Mouse (Mus musculus): ENCODE measurements at regions not wholly inside any gene's neighbourhood (a gene's known extent, or its start where the extent isn't known, plus 50 kb on each side); places are given as distances from the start of the nearest gene placed in this dataset.

DNA sequence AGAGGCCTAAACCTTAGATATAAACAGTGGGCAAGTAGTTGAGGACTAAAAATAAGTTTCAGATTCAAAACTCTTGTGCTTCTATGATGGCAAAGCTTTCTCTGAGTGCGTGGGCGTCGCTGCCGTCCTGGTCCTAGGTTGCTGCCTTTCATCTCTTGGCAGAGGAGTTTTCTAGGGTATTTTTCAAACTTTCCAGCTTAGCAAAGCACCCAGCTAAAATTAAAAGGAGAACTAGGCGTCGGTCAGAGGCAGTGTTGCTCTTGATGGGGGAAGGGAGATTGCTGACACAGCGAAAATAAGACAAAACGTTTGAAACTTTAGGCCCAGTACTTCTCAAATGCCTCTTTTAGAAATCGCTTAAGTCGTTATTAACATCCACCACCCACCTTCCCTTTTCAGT, 80.1 kb upstream of the Zeb2 start:
- H3K9ac ChIP-seq (ENCODE audit: insufficient read depth, low read depth, low read length, poor library complexity, severe bottlenecking) = no peak overlapping the region
- in situ Hi-C loops (cut with MboI; ENCODE audit: low sequenced_read_pairs in 2 of 2, unreplicated experiment in 2 of 2) = no loop called here
- no peaks in the 10 kb centered on the region for H3K36me3 ChIP-seq (ENCODE audit: control insufficient read depth, insufficient read depth, low read length, poor library complexity, severe bottlenecking)
- DNase-seq (ENCODE audit: low read depth, low spot score) = no peak
- no peaks in the 10 kb centered on the region for H3K4me1 ChIP-seq (ENCODE audit: control insufficient read depth in 2 of 2, insufficient read depth in 2 of 2, low read length in 2 of 2, poor library complexity in 1 of 2)
- no peaks in the 10 kb centered on the region for H3K9me3 ChIP-seq (ENCODE audit: control insufficient read depth, insufficient read depth, low read depth, low read length)
- no peak overlapping the region for H3K27ac ChIP-seq (ENCODE audit: insufficient read depth, low read depth, low read length, poor library complexity, severe bottlenecking)
- H3K4me3 ChIP-seq (ENCODE audit: insufficient read depth in 1 of 2, low read depth in 1 of 2, low read length in 2 of 2, poor library complexity in 1 of 2, severe bottlenecking in 1 of 2) = no peak overlapping the region
- TF ChIP-seq MAFK (IDR thresholded peaks at IDR 0.05; ENCODE audit: insufficient read depth, low read depth, low read length) (peak; percentile 94), ZNF384 (IDR thresholded peaks at IDR 0.05; ENCODE audit: low read depth, low read length) (no peak), ZC3H11A (IDR thresholded peaks at IDR 0.05; ENCODE audit: borderline replicate concordance, low read depth, low read length) (no peak), CHD2 (IDR thresholded peaks at IDR 0.05; ENCODE audit: low read depth, low read length) (no peak), HCFC1 (IDR thresholded peaks at IDR 0.05; ENCODE audit: borderline replicate concordance, insufficient read depth, low read length) (no peak)

DNA sequence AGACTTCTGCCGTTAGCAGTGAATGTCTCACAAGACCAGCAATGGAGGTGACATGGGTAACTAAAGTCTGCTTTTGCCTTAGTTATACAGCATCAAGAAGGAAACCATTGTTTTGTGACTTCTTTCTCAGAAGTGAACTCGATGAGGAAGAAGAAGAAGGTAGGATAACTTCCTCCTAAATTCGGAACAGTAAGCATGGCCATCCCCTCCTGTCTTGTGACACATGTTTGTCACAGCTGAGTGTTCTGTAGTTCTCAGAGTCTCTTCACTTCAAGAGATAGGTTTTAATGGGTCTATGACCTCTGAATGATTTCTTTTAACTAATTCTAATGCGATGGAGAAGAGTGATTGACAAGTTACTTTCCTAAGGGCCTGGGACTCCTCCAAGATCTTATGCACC, 79.3 kb upstream of the Zeb2 start:
- Histone ChIP-seq H3K36me3 (ENCODE audit: control insufficient read depth, insufficient read depth, low read length, poor library complexity, severe bottlenecking) (no peaks in the 10 kb centered on the region), H3K9me3 (ENCODE audit: control insufficient read depth, insufficient read depth, low read depth, low read length) (no peaks in the 10 kb centered on the region), H3K4me3 (ENCODE audit: insufficient read depth in 1 of 2, low read depth in 1 of 2, low read length in 2 of 2, poor library complexity in 1 of 2, severe bottlenecking in 1 of 2) (no peak overlapping the region), H3K4me1 (ENCODE audit: control insufficient read depth in 2 of 2, insufficient read depth in 2 of 2, low read length in 2 of 2, poor library complexity in 1 of 2) (no peaks in the 10 kb centered on the region), H3K9ac (ENCODE audit: insufficient read depth, low read depth, low read length, poor library complexity, severe bottlenecking) (no peak overlapping the region), H3K27ac (ENCODE audit: insufficient read depth, low read depth, low read length, poor library complexity, severe bottlenecking) (no peak overlapping the region)
- no peak for DNase-seq (ENCODE audit: low read depth, low spot score)
- no peak for TF ChIP-seq ZC3H11A (IDR thresholded peaks at IDR 0.05; ENCODE audit: borderline replicate concordance, low read depth, low read length)
- in situ Hi-C loops (cut with MboI; ENCODE audit: low sequenced_read_pairs in 2 of 2, unreplicated experiment in 2 of 2) = no loop called here

DNA sequence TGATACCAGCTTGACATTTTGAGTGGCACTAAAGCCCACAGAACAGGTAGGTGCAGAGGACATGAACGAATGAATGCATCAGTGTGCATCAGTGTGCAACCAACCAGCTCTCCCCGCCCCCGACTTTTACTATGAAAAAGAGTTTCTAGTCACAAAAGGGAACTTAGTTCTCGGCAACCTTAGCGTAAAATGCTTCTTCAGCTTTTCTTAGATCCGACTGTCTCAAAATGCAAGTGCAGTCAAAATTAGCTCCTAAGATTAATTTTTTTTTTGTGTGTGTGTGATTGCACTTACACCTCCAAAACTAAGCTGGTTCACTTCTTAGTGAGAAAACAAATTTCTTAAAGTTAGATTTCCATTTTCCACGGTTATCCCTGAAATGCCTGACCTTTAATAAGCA, 77.1 kb upstream of the Zeb2 start:
- H3K4me3 ChIP-seq (ENCODE audit: insufficient read depth in 1 of 2, low read depth in 1 of 2, low read length in 2 of 2, poor library complexity in 1 of 2, severe bottlenecking in 1 of 2) = no peak overlapping the region
- H3K9me3 ChIP-seq (ENCODE audit: control insufficient read depth, insufficient read depth, low read depth, low read length) = no peaks in the 10 kb centered on the region
- no peak overlapping the region for H3K9ac ChIP-seq (ENCODE audit: insufficient read depth, low read depth, low read length, poor library complexity, severe bottlenecking)
- no peak for TF ChIP-seq CHD2 (IDR thresholded peaks at IDR 0.05; ENCODE audit: low read depth, low read length)
- no peak for TF ChIP-seq ZC3H11A (IDR thresholded peaks at IDR 0.05; ENCODE audit: borderline replicate concordance, low read depth, low read length)
- no peak for TF ChIP-seq ZNF384 (IDR thresholded peaks at IDR 0.05; ENCODE audit: low read depth, low read length)
- H3K36me3 ChIP-seq (ENCODE audit: control insufficient read depth, insufficient read depth, low read length, poor library complexity, severe bottlenecking) = no peaks in the 10 kb centered on the region
- in situ Hi-C loops (cut with MboI; ENCODE audit: low sequenced_read_pairs in 2 of 2, unreplicated experiment in 2 of 2) = no loop called here
- H3K4me1 ChIP-seq (ENCODE audit: control insufficient read depth in 2 of 2, insufficient read depth in 2 of 2, low read length in 2 of 2, poor library complexity in 1 of 2) = no peaks in the 10 kb centered on the region
- H3K27ac ChIP-seq (ENCODE audit: insufficient read depth, low read depth, low read length, poor library complexity, severe bottlenecking) = no peak overlapping the region
- no peak for DNase-seq (ENCODE audit: low read depth, low spot score)

DNA sequence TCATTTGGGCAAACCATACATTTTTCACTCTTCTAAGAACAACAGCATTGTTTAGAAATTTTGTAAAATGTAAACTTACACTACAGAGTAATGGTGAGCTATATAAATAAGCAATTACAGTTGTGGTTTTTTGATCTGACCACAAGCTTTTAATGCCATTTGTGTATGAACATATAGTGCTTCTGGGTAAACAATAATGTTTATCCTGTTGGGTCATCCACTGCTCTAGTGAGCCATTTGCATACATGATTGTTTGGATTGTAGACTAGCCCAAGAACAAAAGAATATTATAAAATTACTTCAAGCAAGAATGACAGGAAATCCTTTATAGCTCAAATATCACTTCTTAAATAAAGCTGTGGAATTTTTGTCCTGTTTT, 68.4 kb upstream of the Zeb2 start:
- no peaks in the 10 kb centered on the region for H3K36me3 ChIP-seq (ENCODE audit: control insufficient read depth, insufficient read depth, low read length, poor library complexity, severe bottlenecking)
- no peak overlapping the region for H3K9ac ChIP-seq (ENCODE audit: insufficient read depth, low read depth, low read length, poor library complexity, severe bottlenecking)
- no peaks in the 10 kb centered on the region for H3K9me3 ChIP-seq (ENCODE audit: control insufficient read depth, insufficient read depth, low read depth, low read length)
- in situ Hi-C loops (cut with MboI; ENCODE audit: low sequenced_read_pairs in 2 of 2, unreplicated experiment in 2 of 2) = no loop called here
- H3K4me3 ChIP-seq (ENCODE audit: insufficient read depth in 1 of 2, low read depth in 1 of 2, low read length in 2 of 2, poor library complexity in 1 of 2, severe bottlenecking in 1 of 2) = no peak overlapping the region
- no peak overlapping the region for H3K27ac ChIP-seq (ENCODE audit: insufficient read depth, low read depth, low read length, poor library complexity, severe bottlenecking)
- no peak for DNase-seq (ENCODE audit: low read depth, low spot score)
- H3K4me1 ChIP-seq (ENCODE audit: control insufficient read depth in 2 of 2, insufficient read depth in 2 of 2, low read length in 2 of 2, poor library complexity in 1 of 2) = peaks cover 0 to 1% of the 10 kb centered on the region in 2 experiments; a peak in 1 of 4 replicates
- TF ChIP-seq HCFC1 (IDR thresholded peaks at IDR 0.05; ENCODE audit: borderline replicate concordance, insufficient read depth, low read length) = no peak
- no peak for TF ChIP-seq MAFK (IDR thresholded peaks at IDR 0.05; ENCODE audit: insufficient read depth, low read depth, low read length)
- no peak for TF ChIP-seq ZC3H11A (IDR thresholded peaks at IDR 0.05; ENCODE audit: borderline replicate concordance, low read depth, low read length)
- TF ChIP-seq CHD2 (IDR thresholded peaks at IDR 0.05; ENCODE audit: low read depth, low read length) = no peak
- no peak for TF ChIP-seq ZNF384 (IDR thresholded peaks at IDR 0.05; ENCODE audit: low read depth, low read length)

DNA sequence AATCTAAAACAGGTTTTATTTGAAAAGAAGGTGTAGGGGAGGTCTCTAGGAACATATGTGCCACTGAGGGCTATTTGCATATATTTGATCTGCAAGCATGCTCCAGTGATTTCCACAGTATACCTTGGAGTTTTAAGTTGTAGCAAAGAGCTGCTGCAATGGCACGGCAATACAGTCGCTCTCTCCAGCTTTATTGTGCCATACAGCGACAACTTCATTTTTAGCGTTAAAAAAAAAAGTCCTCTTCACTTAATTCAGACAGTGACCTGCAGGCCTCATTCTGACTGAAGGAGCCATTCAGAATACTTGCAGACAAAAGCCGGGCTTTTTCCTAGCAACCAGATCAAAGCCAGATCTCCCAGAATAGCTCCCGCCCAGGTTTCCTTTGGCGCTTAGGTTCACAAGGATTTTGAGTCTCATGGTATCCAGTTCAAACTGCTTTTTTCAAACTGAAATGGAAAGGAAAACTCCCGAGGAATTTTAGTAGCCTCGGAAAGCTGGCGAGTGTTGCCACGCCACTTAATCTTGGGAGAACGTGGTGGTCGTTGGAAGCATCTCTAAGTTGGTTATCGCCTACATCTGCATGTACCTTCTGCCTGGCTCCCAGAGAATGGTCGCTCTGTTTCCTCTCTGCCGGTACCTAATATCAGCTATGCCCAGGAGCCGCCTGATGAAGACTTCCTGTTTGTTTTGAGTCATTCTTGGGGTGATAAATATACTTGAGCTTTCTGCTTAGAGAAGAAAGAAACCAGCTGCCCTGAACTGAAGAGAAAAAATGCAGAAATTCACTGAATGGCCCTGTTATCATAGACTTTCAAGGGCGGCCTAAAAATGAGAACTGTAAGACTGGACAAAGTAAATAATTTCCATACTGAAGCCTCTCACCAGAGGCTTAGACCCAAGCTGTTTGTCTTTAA, 67.8 kb upstream of the Zeb2 start:
- H3K9ac ChIP-seq (ENCODE audit: insufficient read depth, low read depth, low read length, poor library complexity, severe bottlenecking) = no peak overlapping the region; the same call in 1 of the 2 replicates
- TF ChIP-seq HCFC1 (IDR thresholded peaks at IDR 0.05; ENCODE audit: borderline replicate concordance, insufficient read depth, low read length) (no peak), ZNF384 (IDR thresholded peaks at IDR 0.05; ENCODE audit: low read depth, low read length) (no peak), CHD2 (IDR thresholded peaks at IDR 0.05; ENCODE audit: low read depth, low read length) (no peak), MAFK (IDR thresholded peaks at IDR 0.05; ENCODE audit: insufficient read depth, low read depth, low read length) (no peak), ZC3H11A (IDR thresholded peaks at IDR 0.05; ENCODE audit: borderline replicate concordance, low read depth, low read length) (no peak)
- in situ Hi-C loops (cut with MboI; ENCODE audit: low sequenced_read_pairs in 2 of 2, unreplicated experiment in 2 of 2) = no loop called here
- no peak overlapping the region for H3K4me3 ChIP-seq (ENCODE audit: insufficient read depth in 1 of 2, low read depth in 1 of 2, low read length in 2 of 2, poor library complexity in 1 of 2, severe bottlenecking in 1 of 2)
- peaks cover 0 to 1% of the 10 kb centered on the region in 2 experiments; a peak in 1 of 4 replicates for H3K4me1 ChIP-seq (ENCODE audit: control insufficient read depth in 2 of 2, insufficient read depth in 2 of 2, low read length in 2 of 2, poor library complexity in 1 of 2)
- H3K36me3 ChIP-seq (ENCODE audit: control insufficient read depth, insufficient read depth, low read length, poor library complexity, severe bottlenecking) = no peaks in the 10 kb centered on the region
- H3K27ac ChIP-seq (ENCODE audit: insufficient read depth, low read depth, low read length, poor library complexity, severe bottlenecking) = no peak overlapping the region
- H3K9me3 ChIP-seq (ENCODE audit: control insufficient read depth, insufficient read depth, low read depth, low read length) = no peaks in the 10 kb centered on the region
- DNase-seq (ENCODE audit: low read depth, low spot score) = no peak

Data from ES-E14 (cell line).